Mouse (Mus musculus) thymus, postnatal 36 days (tissue): ENCODE results near the gene Tmed3.

ENCODE experiments used
- DNase-seq, 2 experiments: peaks; one replicate each; pipeline ENCODE4 v3.0.0; 2022; ENCODE audit warnings: mixed read lengths in 2 of 2

The Tmed3 gene

GRCm38 (mm10) chr9:89704265-89705196, at the start of gene Tmed3:
TSS of gene Tmed3 (minus strand) at chr9:89705068.
- peak; percentile 91 to 95 for DNase-seq

- no peak for DNase-seq
Measured at GRCm38 (mm10) chr9:89740041-89740440, 35.2 kb upstream of the Tmed3 start.

- no peak for DNase-seq
Measured at GRCm38 (mm10) chr9:89738295-89738694, 33.4 kb upstream of the Tmed3 start, which contains the start of gene Ankrd34c. TSS of gene Ankrd34c (minus strand) at chr9:89738475.

- DNase-seq: no peak
Measured at GRCm38 (mm10) chr9:89737888-89738287, 33.0 kb upstream of the Tmed3 start.

GRCm38 (mm10) chr9:89736932-89737705, 32.3 kb upstream of the Tmed3 start:
- peak in 1 of 2 experiments; percentile 6 for DNase-seq

- DNase-seq: no peak
Measured at GRCm38 (mm10) chr9:89706906-89707305, 2.0 kb upstream of the Tmed3 start.

- DNase-seq: no peak
Measured at GRCm38 (mm10) chr9:89705197-89705533, 297 bp upstream of the Tmed3 start.

- no peak for DNase-seq
Measured at GRCm38 (mm10) chr9:89700910-89701457, 3.9 kb downstream of the Tmed3 start.

- DNase-seq: no peak
Measured at GRCm38 (mm10) chr9:89695143-89695542, 9.7 kb downstream of the Tmed3 start.

GRCm38 (mm10) chr9:89693670-89694069, 11.2 kb downstream of the Tmed3 start:
- DNase-seq: no peak

GRCm38 (mm10) chr9:89689179-89689578, 15.7 kb downstream of the Tmed3 start:
- DNase-seq: no peak

- DNase-seq: peak in 1 of 2 experiments; percentile 25
Measured at GRCm38 (mm10) chr9:89687503-89688226, 17.2 kb downstream of the Tmed3 start.

- no peak for DNase-seq
Measured at GRCm38 (mm10) chr9:89686262-89686661, 18.6 kb downstream of the Tmed3 start.

GRCm38 (mm10) chr9:89678974-89679373, 25.9 kb downstream of the Tmed3 start:
- no peak for DNase-seq

- DNase-seq: peak; percentile 44 to 65
Measured at GRCm38 (mm10) chr9:89674014-89674618, 30.8 kb downstream of the Tmed3 start.

GRCm38 (mm10) chr9:89673402-89673801, 31.5 kb downstream of the Tmed3 start:
- no peak for DNase-seq

- DNase-seq: no peak
Measured at GRCm38 (mm10) chr9:89669878-89670277, 35.0 kb downstream of the Tmed3 start.

GRCm38 (mm10) chr9:89667306-89667942, 37.4 kb downstream of the Tmed3 start:
- peak; percentile 6 to 23 for DNase-seq

GRCm38 (mm10) chr9:89650913-89651312, 54.0 kb downstream of the Tmed3 start:
- no peak for DNase-seq
